Mouse (Mus musculus) MEL (cell line): ENCODE measurements around the gene Ift88. TPM values are rescaled to one million over a fixed set of nuclear protein-coding genes. Genes with fewer than 3 reads are reported as not detected.

ENCODE experiments used
- DNase-seq: peaks from one replicate; pipeline ENCODE4 v3.0.0; 2011; ENCODE audit warnings: low read depth, low spot score
- H3K27ac ChIP-seq: 2 replicates; pipeline ENCODE4 v1.5.1; 2012; ENCODE audit warnings: low read depth, mild to moderate bottlenecking, control low read depth, low read length, moderate library complexity; ENCODE audit not compliant: control insufficient read depth
- H3K27me3 ChIP-seq, 2 experiments: fragments of 150-350 bp in 1 of 2; sonication (generic) in 1 of 2; 2 replicates each; pipeline ENCODE4 v1.6.1; 2012; ENCODE audit warnings: low read length in 2 of 2, mild to moderate bottlenecking in 2 of 2, improper control_type of control experiment in 1 of 2, moderate library complexity in 1 of 2; ENCODE audit not compliant: insufficient read depth in 2 of 2, control insufficient read depth in 1 of 2
- H3K36me3 ChIP-seq, 2 experiments: 2 replicates each; pipeline ENCODE4 v1.6.1; 2012 to 2014; ENCODE audit warnings: low read length in 2 of 2, improper control_type of control experiment in 1 of 2, inconsistent platforms in 1 of 2, mild to moderate bottlenecking in 1 of 2; ENCODE audit not compliant: insufficient read depth in 2 of 2, control insufficient read depth in 1 of 2
- H3K4me1 ChIP-seq, 2 experiments: fragments of 150-350 bp in 1 of 2; sonication (generic) in 1 of 2; 2 replicates each; pipeline ENCODE4 v1.6.1; 2012; ENCODE audit warnings: low read length in 2 of 2, improper control_type of control experiment in 1 of 2, mild to moderate bottlenecking in 1 of 2; ENCODE audit not compliant: insufficient read depth in 2 of 2, control insufficient read depth in 1 of 2
- H3K4me3 ChIP-seq, 2 experiments: fragments of 150-350 bp in 1 of 2; sonication (generic) in 1 of 2; 2 replicates each; pipeline ENCODE4 v1.5.1; 2012; ENCODE audit warnings: low read depth in 2 of 2, low read length in 2 of 2, mild to moderate bottlenecking in 2 of 2, moderate library complexity in 2 of 2, control low read depth in 1 of 2, improper control_type of control experiment in 1 of 2; ENCODE audit not compliant: control insufficient read depth in 1 of 2, insufficient read depth in 1 of 2
- H3K79me2 ChIP-seq: 2 replicates; pipeline ENCODE4 v1.6.1; 2012; ENCODE audit warnings: mild to moderate bottlenecking, low read length, moderate library complexity; ENCODE audit not compliant: control insufficient read depth, poor library complexity, insufficient read depth
- H3K9ac ChIP-seq: 2 replicates; pipeline ENCODE4 v1.6.1; 2012; ENCODE audit warnings: low read depth, mild to moderate bottlenecking, control low read depth, low read length, moderate library complexity; ENCODE audit not compliant: control insufficient read depth, poor library complexity, severe bottlenecking
- H3K9me3 ChIP-seq: fragments of 150-350 bp; sonication (generic); replicated peaks from 2 replicates; pipeline ENCODE4 v1.6.1; 2012; ENCODE audit warnings: mild to moderate bottlenecking, low read length, improper control_type of control experiment, moderate library complexity; ENCODE audit not compliant: insufficient read depth
- E2F4 ChIP-seq: IDR thresholded peaks from 2 replicates; pipeline ENCODE4 v1.6.1; 2011; ENCODE audit warnings: low read depth, low read length, improper control_type of control experiment, borderline replicate concordance
- ELF1 ChIP-seq: IDR thresholded peaks from 2 replicates; pipeline ENCODE4 v1.6.1; 2014; ENCODE audit warnings: low read depth, mild to moderate bottlenecking, inconsistent platforms, low read length, improper control_type of control experiment, moderate library complexity
- ETS1 ChIP-seq: IDR thresholded peaks from 2 replicates; pipeline ENCODE4 v1.6.1; 2012; ENCODE audit warnings: low read depth, mild to moderate bottlenecking, inconsistent platforms, low read length, improper control_type of control experiment, moderate library complexity
- GATA1 ChIP-seq: IDR thresholded peaks from 2 replicates; pipeline ENCODE4 v1.6.1; 2011; ENCODE audit warnings: low read depth, low read length, improper control_type of control experiment
- JUND ChIP-seq: IDR thresholded peaks from 2 replicates; pipeline ENCODE4 v1.6.1; 2011; ENCODE audit warnings: low read depth, mild to moderate bottlenecking, improper control_type of control experiment, low read length
- KAT2A ChIP-seq: conservative IDR thresholded peaks from 2 replicates; pipeline ENCODE4 v1.6.1; 2012; ENCODE audit warnings: low read depth, low read length, improper control_type of control experiment, inconsistent platforms
- MAX ChIP-seq: IDR thresholded peaks from 2 replicates; pipeline ENCODE4 v1.6.1; 2011; ENCODE audit warnings: low read length, improper control_type of control experiment
- MXI1 ChIP-seq: IDR thresholded peaks from 2 replicates; pipeline ENCODE4 v1.6.1; 2011; ENCODE audit warnings: mild to moderate bottlenecking, low read depth, low read length, improper control_type of control experiment
- MYC ChIP-seq: IDR thresholded peaks from 2 replicates; pipeline ENCODE4 v1.6.1; 2011; ENCODE audit warnings: low read depth, mild to moderate bottlenecking, low read length, improper control_type of control experiment, moderate library complexity
- NRF1 ChIP-seq: IDR thresholded peaks from 2 replicates; pipeline ENCODE4 v1.6.1; 2014; ENCODE audit warnings: low read depth, mild to moderate bottlenecking, inconsistent platforms, low read length, improper control_type of control experiment, moderate library complexity; ENCODE audit not compliant: poor library complexity, insufficient read depth, severe bottlenecking
- POLR2AphosphoS5 ChIP-seq: IDR thresholded peaks from 2 replicates; pipeline ENCODE4 v1.6.1; 2012; ENCODE audit warnings: low read depth, borderline replicate concordance, mild to moderate bottlenecking, inconsistent platforms, low read length, moderate library complexity, mixed read lengths
- SIN3A ChIP-seq: IDR thresholded peaks from 2 replicates; pipeline ENCODE4 v1.6.1; 2012; ENCODE audit warnings: low read length, improper control_type of control experiment, inconsistent platforms
- TAL1 ChIP-seq: IDR thresholded peaks from 2 replicates; pipeline ENCODE4 v1.6.1; 2012; ENCODE audit warnings: mild to moderate bottlenecking, inconsistent platforms, low read length, moderate library complexity, mixed read lengths
- TCF12 ChIP-seq: IDR thresholded peaks from 2 replicates; pipeline ENCODE4 v1.6.1; 2014; ENCODE audit warnings: low read depth, mild to moderate bottlenecking, inconsistent platforms, low read length, improper control_type of control experiment, moderate library complexity
- USF1 ChIP-seq: IDR thresholded peaks from 2 replicates; pipeline ENCODE4 v1.6.1; 2014; ENCODE audit warnings: low read depth, mild to moderate bottlenecking, inconsistent platforms, low read length, improper control_type of control experiment, moderate library complexity
- USF2 ChIP-seq, 2 experiments: IDR thresholded peaks; 2 replicates each; pipeline ENCODE4 v1.6.1; 2011 to 2012; ENCODE audit warnings: improper control_type of control experiment in 2 of 2, low read length in 2 of 2, borderline replicate concordance in 1 of 2, inconsistent platforms in 1 of 2, low read depth in 1 of 2, mild to moderate bottlenecking in 1 of 2; ENCODE audit not compliant: insufficient read depth in 1 of 2
- ZC3H11A ChIP-seq: IDR thresholded peaks from 2 replicates; pipeline ENCODE4 v1.6.1; 2012; ENCODE audit warnings: low read depth, mild to moderate bottlenecking, inconsistent platforms, low read length, improper control_type of control experiment
- ZKSCAN1 ChIP-seq: IDR thresholded peaks from 2 replicates; pipeline ENCODE4 v1.6.1; 2012; ENCODE audit warnings: low read depth, mild to moderate bottlenecking, inconsistent platforms, low read length, improper control_type of control experiment, moderate library complexity
- polyA plus RNA-seq, 2 experiments: library from polyadenylated mRNA; stranded (reverse) in 1 of 2; unstranded in 1 of 2; fragments of >175 nt in 1 of 2; fragments of >200 nt in 1 of 2; gene quantifications; 2 replicates each; pipeline versions ENCODE4 v1.2.1 to v1.2.4; 2012; ENCODE audit warnings: low replicate concordance in 2 of 2, low read depth in 1 of 2; ENCODE audit not compliant: insufficient read length in 2 of 2, insufficient read depth in 1 of 2, missing spikeins in 1 of 2
- total RNA-seq: library from RNA; depleted of rRNA; stranded (reverse); fragments of 300-350 nt; gene quantifications from 2 replicates; pipeline ENCODE4 v1.2.3, GENCODE M21; 2012

Ift88 gene
- total and polyA plus RNA-seq, 3 experiments, result 2.4 to 5.1 TPM; not detected in 1

- TF ChIP-seq GATA1, result no peak
Measured at GRCm38 (mm10) chr14:57535646-57536045, 111.8 kb downstream of the Ift88 start (continued).

DNA sequence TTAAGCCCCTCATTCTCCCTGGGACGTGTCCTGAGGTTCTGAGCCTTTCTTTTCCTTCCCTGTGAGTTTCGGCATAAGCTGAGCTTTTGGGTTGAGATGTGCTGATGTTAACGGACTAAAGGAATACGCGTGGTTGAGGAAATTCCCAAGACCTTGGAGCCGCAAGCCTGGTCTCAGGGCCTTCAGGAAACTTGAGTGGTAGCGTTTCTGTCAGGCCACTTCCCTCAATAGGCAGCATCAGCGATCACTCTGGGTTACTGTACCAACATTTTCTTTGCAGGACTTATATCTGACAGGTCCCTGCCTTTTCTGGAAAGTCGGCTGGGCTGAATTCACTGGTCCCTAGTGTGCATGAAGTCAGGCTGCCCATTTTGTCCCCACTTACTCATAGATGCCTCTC lies 113.0 kb downstream of the Ift88 start:
- no peak for DNase-seq
- H3K4me3 ChIP-seq, result no peak overlapping the region
- peaks cover 0 to 4% of the 10 kb centered on the region in 2 experiments; a peak in 2 of 4 replicates for H3K4me1 ChIP-seq
- no peak overlapping the region for H3K27ac ChIP-seq
- no peak overlapping the region for H3K9ac ChIP-seq
- no peaks in the 10 kb centered on the region for H3K9me3 ChIP-seq
- no peaks in the 10 kb centered on the region for H3K79me2 ChIP-seq
- TF ChIP-seq TCF12, result no peak
- TF ChIP-seq USF2 (IDR thresholded peaks at IDR 0.05; ENCODE audit: borderline replicate concordance in 1 of 2, insufficient read depth in 1 of 2, low read depth in 1 of 2, low read length in 2 of 2), result no peak
- no peak for TF ChIP-seq TAL1
- TF ChIP-seq USF1, result no peak
- no peak for TF ChIP-seq JUND
- no peak for TF ChIP-seq SIN3A
- TF ChIP-seq MYC, result no peak
- TF ChIP-seq ETS1, result no peak
- no peak for TF ChIP-seq NRF1
- TF ChIP-seq MXI1, result no peak
- no peak for TF ChIP-seq ZC3H11A
- no peak for TF ChIP-seq ZKSCAN1
- TF ChIP-seq MAX, result no peak
- no peak for TF ChIP-seq POLR2AphosphoS5
- TF ChIP-seq KAT2A, result no peak
- no peak for TF ChIP-seq E2F4
- TF ChIP-seq ELF1, result no peak
- no peak for TF ChIP-seq GATA1
- TF ChIP-seq, all 39 proteins: peak for 0
- H3K27me3 ChIP-seq, result no peaks in the 10 kb centered on the region
- no peaks in the 10 kb centered on the region for H3K36me3 ChIP-seq
